ENCODE assay signal across 9 mouse cellular contexts in genomic region chr2:158225301-158225700, GRCm38 (mm10). TPM values are rescaled to one million over a fixed set of nuclear protein-coding genes. Genes with fewer than 3 reads are reported as not detected.
DNase-seq lines count a peak whose midpoint lies in the region; ATAC-seq and TF ChIP-seq lines count a peak whose summit lies in the region.
"Had no signal": no experiment of that assay in that cellular context is flagged by ENCODE, and none has a peak within 500 bp of the region (broad histone marks: within the 10 kb centered on the region; RNA-seq: fewer than 3 reads in every experiment).

No protein-coding gene starts in this region.

- no peaks in the 10 kb centered on the region for H3K27me3 ChIP-seq in forebrain, postnatal 0 days (ENCODE audit: insufficient read depth, low read length)
- H3K27me3 ChIP-seq in forebrain, embryonic 10.5 days (ENCODE audit: poor library complexity, severe bottlenecking) = peaks cover 27% of the 10 kb centered on the region

- 0 out of 2 replicates have a peak, but pooled peaks have one; percentile 19 for TF ChIP-seq CTCF in forebrain, postnatal 0 days (IDR thresholded peaks at IDR 0.05; ENCODE audit: low read depth)

- H3K9me3 ChIP-seq in forebrain, postnatal 0 days (ENCODE audit: low read length) = no peaks in the 10 kb centered on the region
- H3K9me3 ChIP-seq in forebrain, embryonic 10.5 days = no peaks in the 10 kb centered on the region

- no peaks in the 10 kb centered on the region for H3K36me3 ChIP-seq in forebrain, postnatal 0 days (ENCODE audit: insufficient read depth)
- H3K36me3 ChIP-seq in forebrain, embryonic 10.5 days (replicated peaks) = no peaks in the 10 kb centered on the region

- no peak overlapping the region for H3K4me3 ChIP-seq in forebrain, postnatal 0 days (ENCODE audit: low read depth, low read length)
- H3K4me3 ChIP-seq in forebrain, embryonic 10.5 days = no peak overlapping the region

- H3K9ac ChIP-seq in forebrain, postnatal 0 days = no peak overlapping the region

- 73% methylated on average over 5 of the region's 5 CpGs for WGBS in forebrain, postnatal 0 days
- WGBS in forebrain, embryonic 10.5 days = 84% methylated on average over 5 of the region's 5 CpGs

- no peak for ATAC-seq in forebrain, postnatal 0 days
- ATAC-seq in inflammation-experienced regulatory T-cells, adult 6 months = no peak
- ATAC-seq in monocyte, adult 5-6 weeks (replicated peaks; ENCODE audit: insufficient number of reproducible peaks, low FRiP score, low TSS enrichment, poor library complexity, severe bottlenecking) = no peak

- no peak overlapping the region for H3K27ac ChIP-seq in forebrain, postnatal 0 days (ENCODE audit: low read depth, low read length)
- H3K27ac ChIP-seq in forebrain, embryonic 10.5 days = no peak overlapping the region

- H3K4me2 ChIP-seq in forebrain, postnatal 0 days (ENCODE audit: low read depth) = no peak overlapping the region

- no peak for DNase-seq in forebrain, postnatal 0 days
- DNase-seq in forebrain, embryonic 10.5 days (ENCODE audit: extremely low spot score, low spot score) = no peak
- DNase-seq in A20 (ENCODE audit: low read depth, low spot score) = peak; percentile 18
- peak; percentile 40 for DNase-seq in fat pad, adult 2 months (ENCODE audit: extremely low read depth, low read depth, low spot score)
- peak; percentile 64 to 73 for DNase-seq in kidney, postnatal 36 days
- DNase-seq in T-cell, adult 2 months (ENCODE audit: low spot score) = no peak

- peaks cover 5% of the 10 kb centered on the region; the same call in 1 of the 2 replicates for H3K4me1 ChIP-seq in forebrain, postnatal 0 days (ENCODE audit: insufficient read depth)
- peaks cover 25% of the 10 kb centered on the region for H3K4me1 ChIP-seq in forebrain, embryonic 10.5 days

RNA-seq across cellular contexts. Expression of gene D630003M21Rik, which starts 3.7 kb away (rescaled TPM):
- total RNA-seq in forebrain, postnatal 0 days (2014; rRNA removed) = 5.4 and 6.6 TPM in 2 replicates
- polyA plus RNA-seq in forebrain, postnatal 0 days (2015; fragmentation: Nextera tagmentation; extraction: Ambion mirVana) = 1.6 and 1.9 TPM in 2 replicates
- 2.3 and 3.1 TPM in 2 replicates for polyA plus RNA-seq in forebrain, embryonic 10.5 days (2016; fragmentation: Nextera tagmentation; extraction: Ambion mirVana)
- not detected for polyA plus RNA-seq in inflammation-experienced regulatory T-cells, adult 6 months (2017; shearing (Covaris generic))
- total RNA-seq in monocyte, adult 5-6 weeks (2017) = not detected in 3 replicates

RNA-seq across cellular contexts. Expression of gene Bpi, which starts 32.6 kb away (rescaled TPM):
- not detected in 2 replicates for total RNA-seq in forebrain, postnatal 0 days (2014; rRNA removed)
- not detected in 2 replicates for polyA plus RNA-seq in forebrain, postnatal 0 days (2015; fragmentation: Nextera tagmentation; extraction: Ambion mirVana)
- not detected in 2 replicates for polyA plus RNA-seq in forebrain, embryonic 10.5 days (2016; fragmentation: Nextera tagmentation; extraction: Ambion mirVana)
- not detected for polyA plus RNA-seq in inflammation-experienced regulatory T-cells, adult 6 months (2017; shearing (Covaris generic))
- not detected in 3 replicates for total RNA-seq in monocyte, adult 5-6 weeks (2017)
- polyA plus RNA-seq: large intestine, adult 2 months had no signal

Comparison
In these comparisons a context has a peak if more than half of its experiments do, and no peak if none do; other contexts are left out.
1. DNase-seq: peak in A20 (single experiment), fat pad, adult 2 months (single experiment) and kidney, postnatal 36 days (2 of 2); none in forebrain, postnatal 0 days (single experiment), forebrain, embryonic 10.5 days (single experiment) and T-cell, adult 2 months (single experiment).